Mouse (Mus musculus) limb, embryonic 13.5 days (tissue): ENCODE measurements around the gene Camkmt. TPM values are rescaled to one million over a fixed set of nuclear protein-coding genes. Genes with fewer than 3 reads are reported as not detected.

Source experiments
- ATAC-seq: fragments of 200-750 bp; cut with Nextera tagmentation; 2 replicates; pipeline ENCODE4 v1.8.0; 2017; ENCODE audit warnings: low read depth, moderate number of reproducible peaks, moderate TSS enrichment; ENCODE audit not compliant: low FRiP score
- H3K27ac ChIP-seq: fragments of 300-500 bp; sonication (generic); 2 replicates; pipeline ENCODE4 v1.5.1; 2015; ENCODE audit warnings: inconsistent platforms, mild to moderate bottlenecking, moderate library complexity
- H3K27me3 ChIP-seq: fragments of 300-500 bp; sonication (generic); 2 replicates; pipeline ENCODE4 v1.6.1; 2015; ENCODE audit warnings: mild to moderate bottlenecking, inconsistent platforms
- H3K36me3 ChIP-seq: fragments of 300-500 bp; sonication (generic); 2 replicates; pipeline ENCODE4 v1.6.1; 2015; ENCODE audit warnings: inconsistent platforms, mild to moderate bottlenecking, moderate library complexity
- H3K4me1 ChIP-seq: fragments of 300-500 bp; sonication (generic); 2 replicates; pipeline ENCODE4 v1.6.1; 2015; ENCODE audit warnings: inconsistent platforms
- H3K4me2 ChIP-seq: fragments of 300-500 bp; sonication (generic); replicated peaks from 2 replicates; pipeline ENCODE4 v1.6.1; 2015; ENCODE audit warnings: inconsistent platforms, mild to moderate bottlenecking, moderate library complexity
- H3K4me3 ChIP-seq: fragments of 300-500 bp; sonication (generic); 2 replicates; pipeline ENCODE4 v1.5.1; 2015; ENCODE audit warnings: moderate library complexity, mild to moderate bottlenecking, inconsistent platforms
- H3K9ac ChIP-seq: fragments of 300-500 bp; sonication (generic); 2 replicates; pipeline ENCODE4 v1.6.1; 2015; ENCODE audit warnings: mild to moderate bottlenecking, inconsistent platforms
- H3K9me3 ChIP-seq: fragments of 300-500 bp; sonication (generic); 2 replicates; pipeline ENCODE4 v1.6.1; 2016; ENCODE audit warnings: inconsistent platforms
- WGBS: fragments of 180-500 bp; shearing (Covaris S2); methylation state at CpG from one replicate; pipeline ENCODE4 v1.1.7; 2015; 5-methylcytosine and 5-hydroxymethylcytosine counted together
- polyA plus RNA-seq: library from polyadenylated mRNA; unstranded; fragments of >200 nt; fragmentation: Nextera tagmentation; extraction: Ambion mirVana; gene quantifications from 2 replicates; pipeline ENCODE4 v1.2.1, GENCODE M21; 2015

Gene Camkmt
- polyA plus RNA-seq, 1 experiment from 2014 or later = 13.8 TPM

- Histone ChIP-seq H3K27me3 (peaks cover 85% of the 10 kb centered on the region), H3K4me1 (peaks cover 7% of the 10 kb centered on the region; the same call in 1 of the 2 replicates), H3K27ac (no peak overlapping the region), H3K4me2 (peak overlapping the region; percentile 52), H3K9ac (no peak overlapping the region), H3K4me3 (peak overlapping the region; percentile 19; the same call in 1 of the 2 replicates), H3K9me3 (no peaks in the 10 kb centered on the region), H3K36me3 (no peaks in the 10 kb centered on the region)
- 1% methylated on average over 16 of the region's 16 CpGs for WGBS
- ATAC-seq = no peak
These were observed 364.7 kb downstream of the Camkmt start for GRCm38 (mm10) chr17:85455063-85455462.

DNA sequence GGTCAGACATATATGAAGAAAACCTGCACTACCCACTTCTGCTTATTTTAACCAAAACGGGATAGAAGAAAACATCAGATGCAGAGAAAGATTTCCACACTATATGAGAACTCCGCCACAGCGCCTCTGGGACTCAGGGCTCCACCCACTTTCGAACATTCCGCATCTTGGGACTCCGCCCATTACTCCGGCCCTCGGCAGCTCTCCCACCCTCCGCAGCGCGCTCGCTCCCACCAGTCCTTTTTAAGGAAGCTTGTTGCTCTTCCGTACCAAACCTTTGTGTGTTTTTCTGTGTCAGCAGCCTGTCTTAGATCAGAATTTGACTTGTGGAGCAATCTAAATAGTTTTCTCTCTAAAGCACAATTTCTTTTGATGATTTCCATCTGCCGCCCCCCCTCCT is 367.7 kb downstream of the Camkmt start:
- Histone ChIP-seq H3K4me3 (no peak overlapping the region), H3K36me3 (no peaks in the 10 kb centered on the region), H3K4me2 (0 out of 2 replicates have a peak overlapping the region, but pooled peaks have one; percentile 31), H3K27ac (no peak overlapping the region), H3K27me3 (peaks cover 94% of the 10 kb centered on the region), H3K9ac (no peak overlapping the region), H3K9me3 (no peaks in the 10 kb centered on the region), H3K4me1 (peaks cover 7% of the 10 kb centered on the region; the same call in 1 of the 2 replicates)
- WGBS = 2% methylated on average over 14 of the region's 14 CpGs
- ATAC-seq = no peak

DNA sequence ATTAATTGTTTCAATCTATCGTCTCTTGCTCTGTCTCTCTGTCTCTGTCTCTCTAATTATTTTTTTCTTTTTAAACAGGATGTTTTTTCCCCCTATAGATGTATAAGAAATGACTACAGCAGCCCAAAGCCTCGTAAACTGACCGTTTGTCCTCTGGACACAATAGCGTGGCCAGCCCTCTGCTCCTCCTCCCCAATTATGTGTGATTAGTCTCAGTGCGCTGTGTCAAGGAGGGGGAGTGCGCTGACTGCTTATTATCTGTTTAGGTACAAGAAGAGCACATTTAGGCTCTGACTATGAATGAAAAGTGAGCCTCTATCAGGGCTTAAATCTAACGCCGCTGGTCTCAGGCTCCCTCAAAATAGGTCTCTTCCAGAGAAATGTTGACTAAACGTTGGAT is 368.2 kb downstream of the Camkmt start:
- Histone ChIP-seq H3K9ac (no peak overlapping the region), H3K36me3 (no peaks in the 10 kb centered on the region), H3K9me3 (no peaks in the 10 kb centered on the region), H3K4me1 (peaks cover 12% of the 10 kb centered on the region), H3K27me3 (peaks cover 94% of the 10 kb centered on the region), H3K4me3 (no peak overlapping the region), H3K27ac (no peak overlapping the region), H3K4me2 (no peak overlapping the region)
- WGBS = 10% methylated on average over 9 of the region's 9 CpGs
- ATAC-seq = no peak

GRCm38 (mm10) chr17:85461577-85461976 is 371.2 kb downstream of the Camkmt start:
- H3K9ac ChIP-seq = no peak overlapping the region
- 41% methylated on average over 3 of the region's 3 CpGs for WGBS
- peaks cover 97% of the 10 kb centered on the region for H3K27me3 ChIP-seq
- H3K4me3 ChIP-seq = no peak overlapping the region
- no peak overlapping the region for H3K4me2 ChIP-seq
- no peak overlapping the region for H3K27ac ChIP-seq
- peaks cover 23% of the 10 kb centered on the region for H3K4me1 ChIP-seq
- H3K9me3 ChIP-seq = no peaks in the 10 kb centered on the region
- no peaks in the 10 kb centered on the region for H3K36me3 ChIP-seq
- no peak for ATAC-seq

DNA sequence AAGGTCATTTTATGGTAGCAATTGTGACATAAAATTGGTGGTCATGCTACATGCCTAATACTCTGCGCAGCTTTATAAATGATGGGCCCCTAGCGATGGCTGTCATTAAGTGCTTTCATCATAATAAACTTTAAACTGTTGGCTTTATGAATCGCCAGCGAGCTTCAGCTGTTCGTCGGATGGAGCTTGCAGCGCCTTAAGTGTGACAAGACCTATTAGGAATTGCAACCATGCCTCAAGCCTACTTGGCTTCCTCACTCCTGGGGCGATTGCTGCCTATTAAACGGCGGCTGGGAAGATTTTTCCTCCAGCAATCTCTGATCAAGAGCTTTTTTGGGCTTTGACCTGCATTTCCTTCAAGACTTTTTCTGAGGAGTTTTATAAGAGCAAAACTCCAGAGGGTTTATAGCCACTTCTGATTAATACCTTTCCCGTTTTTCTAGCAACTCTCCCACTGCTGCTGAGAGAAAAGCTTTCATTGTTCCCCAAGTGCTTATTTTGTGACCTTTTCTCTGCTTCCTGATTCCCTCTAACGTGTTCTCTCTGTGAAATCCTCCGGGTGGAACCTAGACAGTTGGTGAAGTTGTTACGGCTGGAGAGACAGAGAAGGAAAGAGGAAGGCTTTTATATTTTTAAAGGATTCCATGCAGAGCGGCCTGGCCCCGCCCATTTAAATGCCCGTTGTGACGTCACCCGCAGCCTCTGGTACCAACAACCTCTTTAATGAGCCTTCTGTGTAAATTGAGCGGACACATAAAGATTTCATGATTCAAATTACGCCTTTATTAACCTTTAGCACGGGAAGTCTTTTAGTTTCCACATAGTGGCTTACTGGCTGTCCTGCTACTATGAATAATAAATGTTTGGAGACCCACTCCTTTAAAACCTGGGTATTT is 373.4 kb downstream of the Camkmt start:
- WGBS = 5% methylated on average over 22 of the region's 22 CpGs
- Histone ChIP-seq H3K27ac (no peak overlapping the region), H3K36me3 (no peaks in the 10 kb centered on the region), H3K4me1 (peaks cover 23% of the 10 kb centered on the region), H3K4me3 (peak overlapping the region; percentile 7; the same call in 1 of the 2 replicates), H3K4me2 (peak overlapping the region; percentile 57), H3K27me3 (peaks cover 98% of the 10 kb centered on the region), H3K9me3 (no peaks in the 10 kb centered on the region), H3K9ac (no peak overlapping the region)
- ATAC-seq = no peak

DNA sequence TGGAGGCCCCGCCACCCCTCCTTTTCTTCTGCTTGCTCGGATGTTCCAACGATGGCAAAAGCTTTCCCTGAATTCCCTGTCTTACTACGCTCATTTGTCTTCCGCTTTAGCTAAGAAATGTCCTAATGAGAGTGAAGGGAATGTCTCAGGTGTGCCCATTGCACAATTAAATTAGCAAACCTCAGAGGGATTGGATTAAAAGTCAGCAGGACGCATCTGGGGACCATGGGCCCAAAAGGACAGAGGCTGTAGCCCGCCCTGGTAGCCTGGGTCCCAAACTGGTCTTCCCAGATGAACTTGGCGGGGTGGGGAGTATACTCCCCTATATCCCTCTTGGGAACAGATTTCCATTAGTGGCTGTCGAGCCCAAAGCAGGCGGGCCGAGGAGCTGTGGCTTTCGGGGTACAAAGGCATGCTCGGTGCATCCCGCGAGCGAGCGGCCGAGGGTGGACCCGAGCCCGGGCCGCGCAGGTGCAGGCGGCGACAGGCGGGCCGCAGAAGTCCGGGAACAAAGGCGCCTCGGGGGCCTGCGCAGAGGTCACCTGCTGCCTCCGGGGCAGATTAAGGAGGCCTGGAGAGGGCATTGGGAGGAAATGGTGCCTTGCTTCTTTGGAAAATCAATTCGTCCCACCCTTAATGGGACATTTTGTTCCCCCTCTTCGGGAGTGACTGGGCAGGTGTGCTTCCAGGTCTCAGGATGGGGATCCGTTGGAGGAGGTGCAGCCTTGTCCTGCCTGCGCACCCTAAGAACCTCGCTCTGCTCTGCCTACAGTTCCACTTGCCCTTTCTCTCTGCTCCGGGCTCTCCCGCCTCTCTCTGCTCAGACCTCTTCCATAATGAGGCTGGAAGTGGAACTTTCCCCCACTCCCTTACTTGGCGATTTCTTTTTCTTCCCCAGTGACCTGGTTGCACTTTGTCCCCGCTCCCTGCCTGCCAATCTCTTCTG is 374.4 kb downstream of the Camkmt start:
- no peaks in the 10 kb centered on the region for H3K36me3 ChIP-seq
- no peak for ATAC-seq
- peak overlapping the region; percentile 31 for H3K4me3 ChIP-seq
- H3K4me2 ChIP-seq = peak overlapping the region; percentile 57
- peaks cover 23% of the 10 kb centered on the region for H3K4me1 ChIP-seq
- peaks cover 5% of the 10 kb centered on the region; the same call in 1 of the 2 replicates for H3K9me3 ChIP-seq
- peaks cover 100% of the 10 kb centered on the region for H3K27me3 ChIP-seq
- H3K27ac ChIP-seq = no peak overlapping the region
- no peak overlapping the region for H3K9ac ChIP-seq
- WGBS = 2% methylated on average over 40 of the region's 40 CpGs

DNA sequence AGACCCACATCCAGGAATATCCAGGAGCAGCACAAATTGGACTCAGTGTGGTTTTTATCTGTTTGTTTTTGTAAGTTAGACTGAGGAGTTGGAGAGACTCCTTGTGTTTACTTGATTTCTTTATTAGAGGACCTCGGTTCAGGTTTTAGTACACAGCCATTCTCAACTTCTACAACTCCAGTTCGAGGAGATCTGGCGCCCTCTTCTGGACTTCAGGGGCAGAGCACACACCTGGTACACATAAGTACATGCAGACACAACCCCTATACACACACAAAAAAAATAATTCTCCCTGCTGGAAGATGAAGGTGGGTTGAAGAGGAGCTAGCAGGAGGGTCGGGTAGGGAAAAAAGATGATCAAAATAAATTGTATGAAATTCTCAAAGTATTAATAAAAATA is 379.4 kb downstream of the Camkmt start:
- no peak overlapping the region for H3K4me3 ChIP-seq
- H3K4me1 ChIP-seq = peaks cover 7% of the 10 kb centered on the region
- H3K4me2 ChIP-seq = no peak overlapping the region
- ATAC-seq = no peak
- 74% methylated on average over 4 of the region's 4 CpGs for WGBS
- H3K27ac ChIP-seq = no peak overlapping the region
- peaks cover 10% of the 10 kb centered on the region; the same call in 1 of the 2 replicates for H3K9me3 ChIP-seq
- H3K9ac ChIP-seq = no peak overlapping the region
- H3K27me3 ChIP-seq = peaks cover 100% of the 10 kb centered on the region
- no peaks in the 10 kb centered on the region for H3K36me3 ChIP-seq

DNA sequence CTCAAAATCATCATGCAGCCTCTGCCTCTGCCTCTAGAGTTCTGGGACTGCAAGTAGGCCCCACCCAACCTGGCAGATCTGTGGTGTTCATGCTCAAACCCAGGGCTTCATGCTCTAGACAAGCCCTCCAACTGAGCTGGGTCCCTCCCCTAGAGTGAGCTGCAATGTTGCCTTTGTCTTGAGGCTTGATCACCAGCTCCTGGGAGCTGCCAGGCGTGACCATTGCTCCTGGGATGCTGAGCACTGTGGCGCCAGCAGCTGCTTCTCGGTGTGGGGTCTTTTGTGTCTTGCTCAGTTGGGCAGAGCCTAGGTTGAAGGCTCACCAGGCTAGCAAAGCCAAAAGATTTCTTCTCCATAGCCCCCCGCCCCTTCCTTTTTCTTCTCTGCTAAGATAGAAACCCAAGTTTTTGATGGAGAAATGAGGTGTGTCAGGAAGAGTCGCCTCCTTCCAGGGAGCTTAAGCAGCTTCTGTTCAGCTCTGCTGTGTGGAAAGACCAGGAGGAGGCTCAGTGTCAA is 382.4 kb downstream of the Camkmt start:
- Histone ChIP-seq H3K4me2 (no peak overlapping the region), H3K9me3 (peaks cover 10% of the 10 kb centered on the region; the same call in 1 of the 2 replicates), H3K4me3 (no peak overlapping the region), H3K9ac (no peak overlapping the region), H3K4me1 (no peaks in the 10 kb centered on the region), H3K27ac (no peak overlapping the region), H3K27me3 (peaks cover 95% of the 10 kb centered on the region), H3K36me3 (no peaks in the 10 kb centered on the region)
- ATAC-seq = no peak
- 7% methylated on average over 5 of the region's 5 CpGs for WGBS

GRCm38 (mm10) chr17:85473217-85473616 is 382.9 kb downstream of the Camkmt start:
- no peak for ATAC-seq
- WGBS = 3% methylated on average over 16 of the region's 16 CpGs
- peaks cover 95% of the 10 kb centered on the region for H3K27me3 ChIP-seq

DNA sequence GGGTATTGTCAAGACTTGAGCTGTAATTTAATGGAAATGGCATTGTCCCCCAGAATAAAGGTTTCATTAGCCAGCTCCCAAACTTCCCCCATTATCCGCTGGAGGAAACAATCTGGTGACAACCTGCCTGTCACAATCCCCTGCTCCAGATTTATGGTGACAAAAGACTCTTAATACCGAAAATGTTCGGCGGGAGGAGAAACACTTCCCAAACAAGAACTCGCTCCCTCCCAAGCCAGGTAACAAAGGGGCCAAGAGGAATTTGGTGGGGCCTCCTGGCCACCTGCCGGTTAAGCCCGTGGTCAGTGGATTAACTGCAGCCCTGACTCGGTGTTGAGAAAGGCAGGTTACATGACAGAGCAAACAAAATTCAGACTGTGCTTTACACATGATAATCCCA is 383.5 kb downstream of the Camkmt start:
- Histone ChIP-seq H3K27ac (no peak overlapping the region), H3K27me3 (peaks cover 93% of the 10 kb centered on the region), H3K36me3 (no peaks in the 10 kb centered on the region), H3K9me3 (peaks cover 10% of the 10 kb centered on the region; the same call in 1 of the 2 replicates), H3K4me1 (no peaks in the 10 kb centered on the region), H3K9ac (no peak overlapping the region), H3K4me2 (no peak overlapping the region), H3K4me3 (no peak overlapping the region)
- 3% methylated on average over 8 of the region's 8 CpGs for WGBS
- ATAC-seq = no peak

More at GRCm38 (mm10) chr17:85473217-85473616, 382.9 kb downstream of the Camkmt start:
- Histone ChIP-seq H3K4me3 (no peak overlapping the region), H3K27ac (no peak overlapping the region), H3K9me3 (peaks cover 10% of the 10 kb centered on the region; the same call in 1 of the 2 replicates), H3K4me2 (no peak overlapping the region), H3K36me3 (no peaks in the 10 kb centered on the region), H3K4me1 (no peaks in the 10 kb centered on the region), H3K9ac (no peak overlapping the region)

DNA sequence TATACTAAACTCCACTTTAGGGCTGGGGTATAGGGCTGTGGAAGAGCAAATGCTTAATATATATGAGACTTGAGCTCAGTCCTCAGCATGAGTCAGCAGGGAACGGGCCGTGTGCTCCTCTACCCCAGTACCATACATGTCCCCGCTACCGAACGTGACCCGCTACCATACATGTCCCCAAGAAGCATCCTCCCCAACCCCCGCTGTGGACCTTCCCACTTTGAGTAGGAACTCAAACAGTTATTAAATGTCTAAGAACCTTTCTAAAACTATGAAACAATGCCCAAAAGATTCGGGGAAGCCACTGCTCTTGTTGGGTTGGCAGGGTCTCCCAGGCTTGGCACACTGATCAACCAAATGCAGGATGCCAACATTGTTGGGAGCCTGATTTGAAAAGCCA is 390.9 kb downstream of the Camkmt start:
- Histone ChIP-seq H3K27ac (no peak overlapping the region), H3K4me1 (0 out of 2 replicates have a peak, but pooled peaks cover 4% of the 10 kb centered on the region), H3K9ac (no peak overlapping the region), H3K4me3 (no peak overlapping the region), H3K27me3 (peaks cover 93% of the 10 kb centered on the region), H3K4me2 (no peak overlapping the region), H3K36me3 (no peaks in the 10 kb centered on the region), H3K9me3 (no peaks in the 10 kb centered on the region)
- 86% methylated on average over 8 of the region's 8 CpGs for WGBS
- ATAC-seq = no peak
